Mouse (Mus musculus): ENCODE data around the gene Vmn1r139. TPM values are rescaled to one million over a fixed set of nuclear protein-coding genes. Genes with fewer than 3 reads are reported as not detected.
"Not testable (repeated sequence)": the region's sequence is repeated elsewhere in the genome, so short reads cannot be mapped to it uniquely, and the experiment has no call there.

Vmn1r139 gene
- polyA plus RNA-seq (2015; fragmentation: Nextera tagmentation; extraction: Ambion mirVana): not detected in 2 replicates

DNA sequence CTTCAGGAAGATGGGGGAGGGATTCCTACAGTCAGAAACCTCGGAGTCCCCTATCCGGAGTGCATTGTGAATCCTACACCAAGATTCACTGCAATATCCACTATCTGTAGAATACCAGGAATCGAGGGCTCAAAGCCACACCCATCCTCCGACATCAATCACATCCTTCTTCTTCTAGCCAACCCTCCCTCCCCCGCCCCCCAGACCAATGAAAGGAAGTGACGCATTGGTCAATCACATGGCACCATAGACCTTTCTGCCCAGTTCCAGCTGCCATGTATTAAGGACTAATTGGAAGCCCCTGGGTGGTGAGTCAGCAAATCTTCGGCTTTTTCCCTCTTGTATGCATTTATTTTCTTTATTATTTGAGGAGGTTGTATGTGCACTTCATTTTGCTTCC, at the start of gene Vmn1r139:
Gene Vmn1r139 (plus strand): TSS at position 301 of the 400 bp plus-strand sequence.
- no CpG with 5 or more reads among the region's 7 CpGs for WGBS
- H3K9me3 ChIP-seq; H3K36me3 ChIP-seq; H3K27me3 ChIP-seq; H3K4me3 ChIP-seq; H3K27ac ChIP-seq (replicated peaks); ATAC-seq (ENCODE audit: low FRiP score, low read depth); H3K9ac ChIP-seq; H3K4me2 ChIP-seq; H3K4me1 ChIP-seq (replicated peaks): not testable (repeated sequence)

GRCm38 (mm10) chr7:22028797-22029196, 40.1 kb upstream of the Vmn1r139 start, which contains the start of gene Vmn1r138:
Gene Vmn1r138 (minus strand): TSS chr7:22028897.
- H3K9ac ChIP-seq; H3K9me3 ChIP-seq; H3K4me1 ChIP-seq (replicated peaks); H3K4me2 ChIP-seq; H3K27ac ChIP-seq (replicated peaks); H3K27me3 ChIP-seq; H3K36me3 ChIP-seq; H3K4me3 ChIP-seq; ATAC-seq (ENCODE audit: low FRiP score, low read depth): not testable (repeated sequence)
- WGBS: no CpG with 5 or more reads among the region's 2 CpGs

- H3K4me3 ChIP-seq; H3K4me1 ChIP-seq (replicated peaks); H3K4me2 ChIP-seq; H3K9me3 ChIP-seq; ATAC-seq (ENCODE audit: low FRiP score, low read depth); H3K36me3 ChIP-seq; H3K27me3 ChIP-seq; H3K27ac ChIP-seq (replicated peaks); H3K9ac ChIP-seq: not testable (repeated sequence)
- no CpG with 5 or more reads among the region's 1 CpGs for WGBS
Observed at GRCm38 (mm10) chr7:22056205-22056604, 12.7 kb upstream of the Vmn1r139 start, which contains the start of gene Gm6176. Gene Gm6176 (minus strand): TSS chr7:22056305.

DNA sequence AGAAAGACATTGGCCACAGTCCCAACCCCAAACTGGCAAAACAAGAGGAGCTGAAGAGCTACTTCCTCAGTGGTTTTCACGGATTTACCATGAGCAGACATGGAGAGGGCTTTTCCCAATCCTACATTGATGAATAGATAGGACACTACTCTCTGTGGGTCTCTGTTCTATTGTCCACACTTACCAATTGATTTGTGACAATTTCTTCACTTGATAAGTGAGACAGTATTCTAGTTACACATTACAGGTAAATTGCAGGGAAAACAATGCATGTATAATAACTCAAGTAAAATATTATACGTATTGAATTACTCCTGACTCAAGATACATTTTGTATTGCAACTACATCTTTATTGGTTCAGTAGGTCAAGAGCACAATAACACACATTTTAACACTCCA, 49.3 kb downstream of the Vmn1r139 start, which contains the start of gene Gm16451:
Gene Gm16451 (minus strand): TSS at position 101 of the 400 bp plus-strand sequence.
- not testable (repeated sequence) for H3K36me3 ChIP-seq
- no CpG with 5 or more reads among the region's 2 CpGs for WGBS

GRCm38 (mm10) chr7:22134641-22135040, 65.8 kb downstream of the Vmn1r139 start, which contains the start of gene Gm10666:
Gene Gm10666 (minus strand): TSS chr7:22134741.
- ATAC-seq (ENCODE audit: low FRiP score, low read depth); H3K4me3 ChIP-seq: not testable (repeated sequence)

More for the DNA sequence above, 49.3 kb downstream of the Vmn1r139 start, which contains the start of gene Gm16451:
- ATAC-seq (ENCODE audit: low FRiP score, low read depth); H3K27me3 ChIP-seq; H3K27ac ChIP-seq (replicated peaks); H3K4me1 ChIP-seq (replicated peaks); H3K4me3 ChIP-seq; H3K9ac ChIP-seq; H3K9me3 ChIP-seq; H3K4me2 ChIP-seq: not testable (repeated sequence)

More at GRCm38 (mm10) chr7:22134641-22135040, 65.8 kb downstream of the Vmn1r139 start, which contains the start of gene Gm10666:
- H3K9me3 ChIP-seq; H3K4me1 ChIP-seq (replicated peaks); H3K27me3 ChIP-seq; H3K9ac ChIP-seq; H3K36me3 ChIP-seq; H3K27ac ChIP-seq (replicated peaks); H3K4me2 ChIP-seq: not testable (repeated sequence)
- WGBS: no CpG with 5 or more reads among the region's 5 CpGs

Other genes starting within 250 kb of the Vmn1r139 start
- gene Vmn1r135, start 236.7 kb upstream of the Vmn1r139 start, polyA plus RNA-seq (2015; fragmentation: Nextera tagmentation; extraction: Ambion mirVana): not detected in 2 replicates
- gene Gm5725, start 224.8 kb upstream of the Vmn1r139 start, polyA plus RNA-seq (2015; fragmentation: Nextera tagmentation; extraction: Ambion mirVana): not detected in 2 replicates
- not detected in 2 replicates for gene Gm5891, start 147.8 kb upstream of the Vmn1r139 start, polyA plus RNA-seq (2015; fragmentation: Nextera tagmentation; extraction: Ambion mirVana)
- gene Vmn1r137, start 74.5 kb upstream of the Vmn1r139 start, polyA plus RNA-seq (2015; fragmentation: Nextera tagmentation; extraction: Ambion mirVana): not detected in 2 replicates
- gene Vmn1r138, start 40.2 kb upstream of the Vmn1r139 start, polyA plus RNA-seq (2015; fragmentation: Nextera tagmentation; extraction: Ambion mirVana): not detected in 2 replicates
- not detected in 2 replicates for gene Gm6176, start 12.8 kb upstream of the Vmn1r139 start, polyA plus RNA-seq (2015; fragmentation: Nextera tagmentation; extraction: Ambion mirVana)
- not detected in 2 replicates for gene Gm16451, start 49.2 kb downstream of the Vmn1r139 start, polyA plus RNA-seq (2015; fragmentation: Nextera tagmentation; extraction: Ambion mirVana)
- not detected in 2 replicates for gene Gm10666, start 65.7 kb downstream of the Vmn1r139 start, polyA plus RNA-seq (2015; fragmentation: Nextera tagmentation; extraction: Ambion mirVana)
- not detected in 2 replicates for gene Vmn1r142, start 95.0 kb downstream of the Vmn1r139 start, polyA plus RNA-seq (2015; fragmentation: Nextera tagmentation; extraction: Ambion mirVana)
- gene Vmn1r143, start 120.3 kb downstream of the Vmn1r139 start, polyA plus RNA-seq (2015; fragmentation: Nextera tagmentation; extraction: Ambion mirVana): not detected in 2 replicates
- gene Gm8653, start 132.2 kb downstream of the Vmn1r139 start, polyA plus RNA-seq (2015; fragmentation: Nextera tagmentation; extraction: Ambion mirVana): not detected in 2 replicates
- not detected in 2 replicates for gene Gm8453, start 160.4 kb downstream of the Vmn1r139 start, polyA plus RNA-seq (2015; fragmentation: Nextera tagmentation; extraction: Ambion mirVana)

Measured in hindbrain, embryonic 15.5 days (tissue).